Mouse (Mus musculus) heart, postnatal 0 days (tissue): ENCODE data around the gene Larp1. TPM values are rescaled to one million over a fixed set of nuclear protein-coding genes. Genes with fewer than 3 reads are reported as not detected.
A peak's percentile ranks its signal among the peaks of the same experiment; 100 is the strongest.
"Not testable (repeated sequence)": the region's sequence is repeated elsewhere in the genome, so short reads cannot be mapped to it uniquely, and the experiment has no call there.

Experiments used
- ATAC-seq: fragments of 200-750 bp; cut with Nextera tagmentation; 2 replicates; pipeline ENCODE4 v1.8.0; 2017; ENCODE audit warnings: low read depth, moderate number of reproducible peaks, moderate library complexity; ENCODE audit not compliant: insufficient read depth
- DNase-seq: peaks from one replicate; pipeline ENCODE4 v3.0.0-alpha.2; 2016; ENCODE audit warnings: low spot score
- H3K27ac ChIP-seq: fragments of 300-500 bp; sonication (generic); 2 replicates; pipeline ENCODE4 v1.5.1; 2014; ENCODE audit warnings: low read depth, mild to moderate bottlenecking
- H3K27me3 ChIP-seq: fragments of 300-500 bp; sonication (generic); 2 replicates; pipeline ENCODE4 v1.6.1; 2014; ENCODE audit warnings: low read length, mixed read lengths; ENCODE audit not compliant: control insufficient read depth, insufficient read depth
- H3K36me3 ChIP-seq: fragments of 300-500 bp; sonication (generic); replicated peaks from 2 replicates; pipeline ENCODE4 v1.6.1; 2014; ENCODE audit warnings: low read length, mixed read lengths; ENCODE audit not compliant: control insufficient read depth, insufficient read depth
- H3K4me1 ChIP-seq: fragments of 300-500 bp; sonication (generic); 2 replicates; pipeline ENCODE4 v1.6.1; 2014; ENCODE audit warnings: antibody characterized with exemption; ENCODE audit not compliant: control insufficient read depth, insufficient read depth
- H3K4me2 ChIP-seq: fragments of 300-500 bp; sonication (generic); 2 replicates; pipeline ENCODE4 v1.6.1; 2014; ENCODE audit warnings: low read depth, mild to moderate bottlenecking, low read length, moderate library complexity
- H3K4me3 ChIP-seq: fragments of 300-500 bp; sonication (generic); 2 replicates; pipeline ENCODE4 v1.5.1; 2014; ENCODE audit warnings: low read depth, low read length
- H3K9ac ChIP-seq: fragments of 300-500 bp; sonication (generic); replicated peaks from 2 replicates; pipeline ENCODE4 v1.6.1; 2014; ENCODE audit warnings: low read depth, low read length, mixed read lengths
- H3K9me3 ChIP-seq: fragments of 300-500 bp; sonication (generic); replicated peaks from 2 replicates; pipeline ENCODE4 v1.6.1; 2016; ENCODE audit warnings: low read length; ENCODE audit not compliant: control insufficient read depth
- CTCF ChIP-seq: IDR thresholded peaks from 2 replicates; pipeline ENCODE4 v1.5.1; 2016; ENCODE audit warnings: antibody characterized with exemption, control low read depth, low read depth
- EP300 ChIP-seq: IDR thresholded peaks from 2 replicates; pipeline ENCODE4 v1.6.1; 2016; ENCODE audit warnings: antibody characterized with exemption, low read depth
- WGBS: fragments of 180-500 bp; shearing (Covaris S2); extraction: QIAGEN DNeasy Blood & Tissue Kit; methylation state at CpG from one replicate; pipeline ENCODE4 v1.1.7; 2014; 5-methylcytosine and 5-hydroxymethylcytosine counted together
- polyA plus RNA-seq: library from polyadenylated mRNA; unstranded; fragments of >200 nt; fragmentation: Nextera tagmentation; extraction: Ambion mirVana; gene quantifications from 2 replicates; pipeline ENCODE4 v1.2.1, GENCODE M21; 2015
- total RNA-seq: library from RNA; depleted of rRNA; stranded (reverse); fragments of >200 nt; gene quantifications from 2 replicates; pipeline ENCODE4 v1.2.3, GENCODE M21; 2014; ENCODE audit warnings: low replicate concordance

Gene Larp1
- total and polyA plus RNA-seq, 2 experiments from 2014 or later = 8.3 to 18.2 TPM

DNA sequence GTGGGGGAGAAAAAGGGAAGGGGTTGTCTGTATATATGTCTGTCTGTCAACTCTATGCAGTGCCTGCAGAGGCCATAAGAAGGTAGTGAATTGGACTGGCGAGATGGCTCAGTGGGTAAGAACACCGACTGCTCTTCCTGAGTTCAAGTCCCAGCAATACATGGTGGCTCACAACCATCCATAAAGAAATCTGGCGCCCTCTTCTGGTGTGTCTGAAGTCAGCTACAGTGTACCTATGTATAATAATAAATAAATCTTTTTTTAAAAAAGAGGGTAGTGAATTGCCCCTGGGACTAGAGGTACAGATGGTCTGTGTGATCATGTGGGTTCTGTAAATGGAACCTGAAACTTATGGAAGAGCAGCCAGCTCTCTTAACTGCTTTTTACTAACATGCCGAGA is 37.6 kb downstream of the Larp1 start:
- Histone ChIP-seq H3K36me3 (peaks cover 60% of the 10 kb centered on the region), H3K4me2 (no peak overlapping the region), H3K4me3 (no peak overlapping the region), H3K27me3 (no peaks in the 10 kb centered on the region), H3K4me1 (no peaks in the 10 kb centered on the region), H3K9me3 (no peaks in the 10 kb centered on the region), H3K9ac (no peak overlapping the region), H3K27ac (no peak overlapping the region)
- no peak for ATAC-seq
- no peak for DNase-seq
- WGBS = 78% methylated on average over 4 of the region's 4 CpGs
- TF ChIP-seq CTCF = 0 out of 2 replicates have a peak, but pooled peaks have one; percentile 10
- TF ChIP-seq EP300 = no peak

DNA sequence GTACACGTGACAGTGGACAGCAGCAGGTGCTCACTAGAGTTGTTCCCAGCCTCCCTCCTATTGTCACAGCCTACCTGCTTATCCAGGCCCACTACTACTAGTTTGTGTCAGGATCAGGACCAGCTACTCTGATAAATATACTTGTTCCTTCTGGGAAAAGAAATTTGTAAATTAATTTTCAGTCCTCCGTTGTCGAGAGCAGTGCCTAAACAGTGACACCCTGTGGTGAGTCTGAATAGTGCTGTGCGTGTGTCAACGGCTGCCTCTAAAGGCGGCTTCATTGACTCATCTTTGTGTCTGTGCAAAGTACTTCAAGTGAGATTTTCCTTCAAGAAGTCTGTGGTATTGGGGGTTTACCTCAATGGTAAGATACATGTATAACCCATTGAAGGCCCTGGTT is 48.6 kb downstream of the Larp1 start:
- TF ChIP-seq CTCF (peak; percentile 83), EP300 (no peak)
- Histone ChIP-seq H3K27ac (no peak overlapping the region), H3K4me1 (no peaks in the 10 kb centered on the region), H3K27me3 (no peaks in the 10 kb centered on the region), H3K36me3 (peaks cover 77% of the 10 kb centered on the region), H3K9me3 (no peaks in the 10 kb centered on the region), H3K4me2 (no peak overlapping the region), H3K9ac (no peak overlapping the region), H3K4me3 (no peak overlapping the region)
- DNase-seq = peak; percentile 35
- no peak for ATAC-seq
- 40% methylated on average over 6 of the region's 6 CpGs for WGBS

- 91% methylated on average over 7 of the region's 7 CpGs for WGBS
- ATAC-seq = not testable (repeated sequence)
These were observed 50.9 kb downstream of the Larp1 start for GRCm38 (mm10) chr11:58059752-58060151.

GRCm38 (mm10) chr11:58061218-58061617 is 52.4 kb downstream of the Larp1 start:
- not testable (repeated sequence) for H3K9ac ChIP-seq, ATAC-seq, H3K4me3 ChIP-seq, H3K27ac ChIP-seq, H3K9me3 ChIP-seq, H3K27me3 ChIP-seq, H3K4me2 ChIP-seq, DNase-seq, H3K4me1 ChIP-seq
- peaks cover 40% of the 10 kb centered on the region for H3K36me3 ChIP-seq
- WGBS = 90% methylated on average over 2 of the region's 4 CpGs

More at GRCm38 (mm10) chr11:58059752-58060151, 50.9 kb downstream of the Larp1 start:
- not testable (repeated sequence) for H3K27me3 ChIP-seq, H3K9ac ChIP-seq, H3K4me1 ChIP-seq, H3K4me3 ChIP-seq, H3K9me3 ChIP-seq, DNase-seq, H3K27ac ChIP-seq, H3K4me2 ChIP-seq
- H3K36me3 ChIP-seq = peaks cover 55% of the 10 kb centered on the region

DNA sequence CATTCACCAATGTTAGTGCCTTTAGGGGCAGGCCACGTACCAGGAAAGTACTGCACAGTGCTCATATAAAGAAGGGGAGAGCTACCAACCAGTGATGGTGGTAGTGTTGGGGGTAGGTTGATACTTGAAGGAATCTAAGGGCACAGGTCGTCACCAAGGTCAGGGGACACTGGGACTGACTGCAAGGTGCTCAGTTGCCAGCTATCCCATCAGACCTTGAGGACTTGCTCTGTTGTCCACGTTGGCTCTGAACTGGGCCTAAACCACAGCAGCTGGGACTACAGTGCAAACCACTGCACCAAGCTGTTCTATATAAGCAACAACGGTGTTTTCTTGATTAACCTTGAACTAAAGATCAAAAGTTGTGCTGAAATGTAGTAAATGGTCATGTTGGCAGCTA is 53.7 kb downstream of the Larp1 start:
- TF ChIP-seq EP300 (no peak), CTCF (no peak)
- H3K9me3 ChIP-seq = no peaks in the 10 kb centered on the region
- no peak overlapping the region for H3K27ac ChIP-seq
- 83% methylated on average over 4 of the region's 4 CpGs for WGBS
- no peak overlapping the region for H3K4me2 ChIP-seq
- no peak overlapping the region for H3K4me3 ChIP-seq
- DNase-seq = no peak
- H3K9ac ChIP-seq = no peak overlapping the region
- peaks cover 28% of the 10 kb centered on the region for H3K36me3 ChIP-seq
- no peak for ATAC-seq
- H3K4me1 ChIP-seq = no peaks in the 10 kb centered on the region
- no peaks in the 10 kb centered on the region for H3K27me3 ChIP-seq

GRCm38 (mm10) chr11:58065025-58065424 is 56.2 kb downstream of the Larp1 start:
- Histone ChIP-seq H3K4me1 (no peaks in the 10 kb centered on the region), H3K4me3 (no peak overlapping the region), H3K9ac (no peak overlapping the region), H3K27ac (no peak overlapping the region), H3K27me3 (no peaks in the 10 kb centered on the region), H3K4me2 (no peak overlapping the region), H3K9me3 (no peaks in the 10 kb centered on the region), H3K36me3 (peaks cover 8% of the 10 kb centered on the region)
- no peak for TF ChIP-seq EP300
- no peak for TF ChIP-seq CTCF
- ATAC-seq = no peak
- no peak for DNase-seq
- WGBS = 86% methylated on average over 4 of the region's 4 CpGs
